Mouse (Mus musculus) left cerebral cortex, adult 18-20 months (tissue): ENCODE data around the gene Nkx2-2. TPM values are rescaled to one million over a fixed set of nuclear protein-coding genes. Genes with fewer than 3 reads are reported as not detected.

ENCODE experiments used
- DNase-seq, 2 experiments: peaks; one replicate each; pipeline ENCODE4 v3.0.0; 2021 to 2022; ENCODE audit warnings: low spot score in 2 of 2, mixed read lengths in 1 of 2
- long read RNA-seq, 2 experiments: library from polyadenylated mRNA; stranded (forward); transcript quantifications; one replicate each; pipeline ENCODE4 v2.0.0; 2021
- total RNA-seq, 2 experiments: library from RNA; stranded (reverse); gene quantifications; 2 replicates each; pipeline ENCODE4 v1.2.3; 2021

Nkx2-2 gene
- 1 to 10 TPM; 4.2 to 4.5 TPM for total RNA-seq
- long read RNA-seq, experiment 1: 0 reads
- long read RNA-seq, experiment 2, partial matches to known transcripts: 0 of 2 reads
- long read RNA-seq, experiment 2, other reads (novel, unspliced or antisense): 1 of 2 reads

DNA sequence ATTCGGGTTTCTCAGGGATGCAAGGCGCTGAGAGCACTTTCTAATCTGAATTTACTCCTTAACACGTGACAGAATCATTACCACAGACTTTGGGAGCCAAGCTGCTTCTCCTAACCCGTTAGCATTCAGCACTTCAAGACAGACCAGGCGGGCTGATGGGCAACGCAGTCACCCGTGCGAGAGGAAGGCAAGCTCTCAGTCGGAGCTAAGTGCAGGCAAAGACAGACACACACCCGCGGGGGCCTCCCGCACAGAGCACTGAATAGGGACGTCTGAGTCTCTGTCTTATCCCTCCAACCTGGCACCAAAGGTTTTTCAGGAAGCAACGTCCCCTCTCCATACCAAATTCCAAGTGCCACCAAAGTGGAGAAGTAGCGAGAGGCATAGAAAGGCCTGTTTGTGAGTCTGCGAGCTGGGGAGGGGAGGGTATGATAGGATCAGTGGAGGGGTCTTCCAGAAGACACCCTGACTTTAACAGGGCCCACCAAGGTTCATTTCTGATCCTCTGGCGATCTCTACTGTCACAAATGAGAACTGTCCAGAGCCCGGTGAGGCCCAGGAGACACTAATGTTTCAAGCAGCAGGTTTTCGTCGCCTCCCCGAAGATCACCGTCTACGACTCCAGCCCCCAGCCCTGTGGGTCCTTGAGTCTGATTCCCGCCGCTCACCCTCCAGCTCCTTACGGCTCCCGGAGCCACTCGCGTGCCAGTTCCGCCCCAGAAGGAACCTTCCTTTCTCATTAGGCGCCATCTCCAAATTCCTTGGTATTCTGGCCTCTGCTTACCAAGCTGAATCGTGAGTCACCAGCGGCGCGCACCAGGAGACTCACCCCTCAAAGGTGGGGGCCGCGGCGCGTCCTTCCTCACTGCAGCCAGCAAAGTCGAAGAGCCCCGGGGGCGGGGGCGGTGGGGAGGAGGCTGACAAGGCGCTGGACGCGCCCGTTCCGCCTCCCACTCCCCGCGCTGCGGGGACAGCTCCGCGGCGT, at the start of gene Nkx2-2:
TSS of gene Nkx2-2 (minus strand) at position 973 of the 985 bp plus-strand sequence.
- no peak for DNase-seq

DNA sequence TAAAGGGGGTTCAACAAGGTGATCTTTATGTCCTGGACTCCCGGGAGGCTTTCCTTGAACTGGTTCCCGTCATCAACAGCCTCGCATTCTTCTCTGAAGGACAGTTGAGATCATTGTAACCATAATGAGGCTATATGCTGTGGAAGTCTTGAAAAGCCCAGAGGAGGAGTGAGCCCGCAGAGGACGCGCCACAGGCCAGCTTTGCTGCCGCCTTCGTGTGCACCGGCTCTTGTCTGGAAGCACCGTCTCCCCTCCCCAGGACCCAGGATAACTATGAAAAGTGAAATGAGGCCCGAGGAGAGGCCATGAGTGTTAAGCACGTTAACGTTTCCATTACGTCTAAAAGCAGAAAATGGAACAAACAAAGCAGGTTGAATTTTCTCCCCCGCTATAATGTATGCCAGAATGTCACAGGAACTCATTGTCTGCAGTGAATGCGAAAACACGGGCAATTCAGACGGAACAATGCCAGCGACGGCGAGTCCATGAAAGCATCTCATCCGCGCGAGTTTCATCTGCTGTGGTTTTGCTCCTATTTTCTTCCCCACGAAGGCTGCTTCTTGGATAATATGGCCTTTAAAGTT, 41.8 kb upstream of the Nkx2-2 start:
- DNase-seq: no peak

DNA sequence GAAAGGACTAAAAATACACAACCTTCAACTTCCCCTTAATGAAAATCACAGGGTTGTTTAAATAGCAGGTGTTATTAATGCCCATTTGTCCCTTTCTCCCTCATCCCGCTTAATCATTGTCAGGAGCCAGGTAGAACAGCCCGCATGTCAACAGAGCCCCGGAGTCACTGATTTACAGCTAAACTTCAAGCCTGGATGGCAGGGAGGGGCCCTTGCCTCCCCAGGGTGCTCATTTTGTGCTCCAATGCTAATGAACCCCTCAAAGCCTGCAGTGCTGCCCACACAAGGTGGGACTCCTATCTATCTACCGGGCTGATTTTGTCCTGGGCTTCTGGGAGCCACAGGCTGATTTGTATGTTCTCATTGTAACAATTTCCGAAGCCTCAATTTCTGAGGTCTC, 37.1 kb upstream of the Nkx2-2 start:
- DNase-seq: no peak

DNA sequence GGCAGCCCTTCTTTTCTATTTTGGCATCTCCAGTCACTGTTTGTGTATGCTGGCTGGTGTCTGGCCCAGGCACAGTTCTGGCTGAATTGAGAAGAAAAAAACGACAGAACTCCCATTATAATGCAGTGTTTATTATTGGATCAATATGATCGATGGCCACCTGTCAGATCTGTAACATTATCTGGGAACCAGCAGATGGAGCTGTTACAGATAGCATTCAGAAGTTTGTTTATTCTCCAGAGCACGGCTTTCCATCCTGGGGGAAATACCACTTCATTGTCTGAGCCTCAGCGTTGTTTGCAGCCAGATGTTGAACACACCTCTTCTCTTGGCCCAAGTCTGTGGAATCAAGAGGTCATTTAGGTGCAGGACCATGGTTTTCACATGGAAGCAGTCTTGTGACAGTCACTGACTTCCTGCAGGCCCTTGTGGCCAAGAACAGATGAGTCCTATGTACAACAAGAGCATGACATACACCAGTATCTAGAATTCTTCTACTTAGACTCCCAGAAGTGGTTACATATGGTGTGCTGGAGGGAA, 11.1 kb upstream of the Nkx2-2 start:
- DNase-seq: no peak

DNA sequence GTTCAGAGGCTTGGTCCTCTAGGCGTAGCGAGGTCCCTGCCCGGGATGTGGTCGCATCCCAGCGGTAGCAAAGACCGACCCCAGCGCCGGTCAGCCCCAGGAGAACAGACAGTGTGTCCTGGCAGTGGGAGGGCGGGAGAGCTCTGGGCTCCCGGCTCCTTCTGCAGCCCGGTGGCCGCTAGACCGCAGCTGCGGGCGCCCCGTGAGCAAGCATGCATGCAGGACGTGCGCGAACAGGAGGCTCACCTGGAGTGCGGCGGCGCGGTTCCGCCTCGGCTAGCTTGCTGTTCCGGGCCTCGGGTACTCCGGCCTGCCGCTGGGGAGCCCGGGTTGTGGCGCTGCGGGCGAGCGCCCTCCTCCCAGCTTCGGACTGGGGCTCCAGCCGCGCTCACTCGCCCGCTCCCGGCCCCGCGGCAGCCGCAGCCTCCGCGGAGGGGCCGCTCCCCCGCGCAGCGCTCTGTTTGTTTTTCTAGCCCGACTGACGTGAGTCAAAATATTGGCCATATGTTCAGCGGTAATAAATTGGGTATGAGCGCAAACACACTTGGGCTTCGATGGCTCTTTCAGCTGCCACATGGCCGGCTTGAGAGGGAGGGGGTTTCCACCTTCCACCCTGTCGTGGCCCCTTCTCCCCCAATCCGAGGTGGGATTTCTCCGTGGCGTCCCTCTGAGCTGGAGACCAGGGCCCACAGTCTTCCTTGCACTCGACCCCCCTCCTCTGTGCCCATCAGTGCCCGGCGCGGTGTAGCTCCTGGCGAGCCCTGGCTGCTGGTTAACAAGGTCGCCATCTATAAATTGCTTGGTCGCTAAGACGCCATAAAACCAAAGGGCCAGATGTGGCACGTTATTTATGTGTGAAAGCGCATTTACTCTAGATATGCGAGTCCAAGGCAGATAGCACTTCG, 920 bp upstream of the Nkx2-2 start:
- no peak for DNase-seq

DNA sequence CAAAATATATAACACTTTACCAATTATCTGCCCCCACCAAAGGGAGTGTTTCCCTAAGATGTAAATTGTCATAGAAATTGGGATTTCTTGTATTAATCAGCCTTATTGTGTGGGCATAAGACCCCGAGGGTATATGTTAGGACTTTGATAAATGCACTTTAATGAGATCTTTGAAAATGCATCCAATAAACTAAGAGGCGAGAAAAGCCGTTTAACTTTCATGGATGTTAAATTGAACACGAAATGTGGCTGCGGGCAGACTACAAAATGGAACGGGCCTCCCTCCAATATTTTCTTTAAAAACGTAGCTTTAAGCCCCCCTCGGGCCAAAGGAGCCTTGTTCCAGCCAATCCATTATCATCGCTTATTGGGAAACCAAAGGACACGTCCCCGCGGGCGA, 1.3 kb downstream of the Nkx2-2 start:
- no peak for DNase-seq

DNA sequence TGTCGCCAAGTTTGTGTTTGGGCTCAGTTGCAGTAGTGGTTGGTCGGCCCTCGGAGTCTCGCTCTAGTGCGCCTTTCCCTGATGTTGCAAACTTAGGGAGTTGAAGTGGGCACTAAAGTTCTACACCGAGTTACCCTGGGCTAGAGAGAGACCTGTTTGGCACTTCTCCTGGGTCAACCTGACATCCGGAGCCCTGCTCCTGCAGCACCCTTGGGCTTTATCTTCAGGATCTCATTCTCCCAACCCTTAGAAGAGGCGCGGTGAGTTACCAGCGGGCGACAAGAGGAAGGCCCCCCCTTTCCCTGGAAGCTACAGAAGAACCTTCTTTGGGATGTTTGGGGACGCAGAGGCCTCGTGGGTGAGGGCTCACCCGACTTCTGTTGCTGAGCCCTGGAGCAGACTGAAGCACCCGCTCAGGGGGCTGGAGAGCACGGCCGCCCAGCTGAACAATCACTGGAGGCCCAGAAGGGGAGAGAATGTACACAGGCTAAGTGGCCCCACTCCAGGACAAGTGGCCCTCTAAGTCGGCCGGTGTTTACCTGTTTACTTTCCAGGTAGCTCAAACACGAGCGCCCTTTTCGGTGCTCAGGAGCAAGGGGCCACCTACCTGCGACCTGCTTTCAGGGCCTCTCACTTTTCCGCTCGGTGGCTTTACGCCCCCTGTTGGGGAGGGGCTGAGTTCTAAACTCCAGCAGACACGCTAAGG, 3.6 kb downstream of the Nkx2-2 start:
- DNase-seq: no peak

DNA sequence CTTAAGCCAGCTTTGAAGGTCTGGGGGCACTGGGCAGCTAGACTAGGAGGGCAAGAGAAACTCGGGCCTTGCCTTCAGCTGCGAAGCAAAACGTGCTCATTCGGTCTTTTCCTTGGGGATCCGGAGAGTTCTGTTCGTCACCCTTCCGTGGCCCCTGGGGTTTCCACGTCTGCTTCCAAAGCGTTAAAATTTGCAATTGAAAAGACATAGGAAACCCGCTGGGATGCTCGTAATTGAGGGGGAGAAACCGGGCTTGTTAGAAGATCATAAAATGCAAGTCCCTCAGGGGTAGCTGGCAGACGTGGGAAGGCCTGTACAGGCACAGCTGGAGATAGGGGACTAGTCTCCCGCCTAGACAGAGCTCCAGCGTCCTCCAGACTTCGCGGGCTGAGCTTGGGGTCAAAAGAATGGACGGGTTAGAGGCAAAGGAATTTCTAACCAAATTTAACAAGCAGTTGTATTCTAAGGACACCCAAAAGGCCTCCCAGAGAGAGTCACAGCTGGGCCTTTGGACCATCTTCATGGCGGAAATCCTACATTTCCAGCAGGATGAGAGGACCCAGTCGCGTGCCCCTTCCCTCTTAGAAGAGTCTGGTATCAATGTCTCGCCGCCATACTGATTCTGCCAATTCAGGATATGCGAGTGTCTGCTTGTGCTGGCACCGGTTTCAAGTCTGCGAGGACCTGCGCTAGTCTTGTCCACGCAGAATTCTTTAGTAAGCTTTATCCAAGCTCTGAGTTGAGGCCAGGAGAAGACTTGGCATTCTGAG, 4.3 kb downstream of the Nkx2-2 start:
- no peak for DNase-seq

DNA sequence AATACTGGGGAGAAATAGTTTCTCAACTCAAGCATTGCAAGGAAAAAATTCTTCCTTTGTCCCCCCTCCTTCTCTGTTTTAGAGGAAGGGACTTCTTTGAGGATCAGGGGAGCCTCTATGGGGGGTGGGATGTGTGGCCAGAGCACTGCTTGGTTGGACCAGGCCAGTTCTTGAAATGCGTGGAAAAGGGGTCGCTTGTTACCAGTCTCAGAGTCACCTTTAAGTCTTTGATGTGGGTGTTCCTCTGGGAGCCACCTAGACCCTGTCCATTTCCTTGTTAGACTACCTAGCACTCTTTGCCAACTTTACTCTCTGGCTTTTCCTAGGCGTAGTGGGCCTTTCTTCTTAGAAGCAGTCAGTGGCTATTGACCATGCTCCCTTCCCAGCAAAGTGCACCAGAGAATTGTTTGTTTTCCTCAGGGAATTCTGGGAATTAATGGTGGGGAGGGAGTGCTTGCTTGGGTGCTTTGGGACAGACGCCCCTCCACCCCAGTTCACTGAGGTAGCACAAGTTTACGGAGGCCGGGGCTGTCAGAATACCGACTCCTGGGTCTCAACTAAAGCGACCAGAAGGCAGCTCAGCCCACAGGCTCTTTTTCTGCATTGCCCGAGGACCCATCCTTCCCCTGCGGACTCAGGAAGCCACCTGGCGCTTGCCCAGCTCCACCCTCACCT, 5.0 kb downstream of the Nkx2-2 start:
- no peak for DNase-seq

DNA sequence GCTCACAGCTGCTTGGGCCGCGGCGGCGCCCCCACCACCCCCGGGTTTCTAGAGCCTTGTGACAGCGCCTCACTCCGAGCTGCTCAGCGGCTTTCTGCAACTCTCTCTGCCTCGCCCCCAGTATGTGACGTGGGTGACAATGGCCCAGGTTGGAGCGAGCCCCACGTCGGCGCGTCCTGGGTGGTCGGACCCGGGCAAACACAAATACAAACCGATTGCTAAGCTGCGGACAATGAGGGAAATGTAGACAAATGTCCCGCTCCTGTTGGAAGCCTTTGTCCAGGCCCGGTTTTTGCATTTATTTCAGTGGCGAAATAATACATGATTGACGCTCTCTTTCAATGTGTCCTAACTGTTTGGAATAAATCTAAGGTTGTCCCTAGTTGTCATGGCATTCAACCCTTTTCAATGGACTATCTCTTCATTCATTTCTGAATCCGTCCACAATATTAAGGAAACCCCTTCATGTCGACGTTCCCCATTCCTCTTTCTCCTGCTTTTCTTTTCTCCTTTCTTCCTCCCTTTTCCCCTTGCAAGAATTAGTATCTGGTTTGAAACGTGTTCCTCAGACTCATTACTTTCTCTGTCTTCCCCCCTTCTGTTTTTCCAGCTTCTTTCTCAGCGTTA, 5.9 kb downstream of the Nkx2-2 start:
- DNase-seq: no peak

DNA sequence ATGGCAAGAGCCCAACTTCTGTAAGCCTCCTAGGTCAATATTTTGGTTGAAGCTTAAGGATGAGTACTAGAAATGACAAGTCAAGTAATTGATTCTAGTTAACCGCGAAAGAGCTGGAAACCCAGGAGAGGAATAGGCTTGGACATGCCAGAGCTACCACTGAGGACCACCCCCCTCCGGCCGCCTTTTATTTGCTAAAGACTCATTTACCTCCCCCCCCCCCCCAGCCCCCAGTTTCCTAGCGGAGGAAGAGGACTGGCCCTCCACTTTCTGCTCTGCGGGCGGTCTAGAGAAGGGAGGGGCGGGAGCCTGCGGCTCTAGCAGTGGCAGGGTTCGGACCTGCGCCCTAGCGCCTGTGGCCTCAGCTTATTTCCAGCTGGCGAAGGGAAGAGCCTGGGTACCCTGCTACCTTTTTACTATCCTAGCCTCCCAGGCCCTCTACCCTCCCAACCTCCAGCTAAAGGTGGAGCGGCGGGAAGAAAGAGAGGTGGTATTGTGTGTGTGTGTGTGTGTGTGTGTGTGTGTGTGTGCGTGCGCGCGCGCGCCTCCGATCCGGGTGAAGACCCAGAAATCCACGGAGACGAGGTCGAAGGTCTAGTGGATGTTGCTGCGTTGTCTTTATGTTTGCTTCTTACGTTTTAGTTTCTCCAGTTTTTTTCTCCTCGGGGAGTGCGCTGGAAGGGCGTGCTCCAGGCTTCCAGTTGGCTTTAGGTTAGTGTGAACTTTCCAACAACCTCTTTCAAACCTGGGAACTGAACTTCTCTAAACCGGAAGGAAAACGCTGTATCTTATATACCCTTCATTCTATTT, 6.8 kb downstream of the Nkx2-2 start:
- DNase-seq: no peak

DNA sequence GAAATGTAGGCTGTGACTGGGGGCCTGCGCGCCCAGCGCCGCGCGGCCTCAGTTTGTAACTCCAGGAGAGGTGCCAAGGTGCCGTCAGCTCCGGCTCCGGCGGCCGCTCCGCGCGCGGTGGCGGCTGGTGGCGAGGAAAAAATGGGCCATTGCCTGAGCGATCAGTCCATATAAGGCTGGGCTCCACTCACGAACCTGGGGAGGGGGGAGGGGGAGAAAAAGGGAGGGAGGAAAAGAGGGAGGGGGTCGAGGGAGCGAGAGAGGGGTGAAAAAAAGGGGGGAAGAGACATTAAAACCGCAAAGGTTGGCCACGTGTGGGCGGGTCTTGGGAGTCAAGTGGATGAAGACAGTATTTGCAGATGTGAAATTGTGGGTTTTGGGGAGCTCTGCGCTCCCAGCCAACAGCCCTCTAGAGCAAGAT, 7.8 kb downstream of the Nkx2-2 start:
- no peak for DNase-seq

DNA sequence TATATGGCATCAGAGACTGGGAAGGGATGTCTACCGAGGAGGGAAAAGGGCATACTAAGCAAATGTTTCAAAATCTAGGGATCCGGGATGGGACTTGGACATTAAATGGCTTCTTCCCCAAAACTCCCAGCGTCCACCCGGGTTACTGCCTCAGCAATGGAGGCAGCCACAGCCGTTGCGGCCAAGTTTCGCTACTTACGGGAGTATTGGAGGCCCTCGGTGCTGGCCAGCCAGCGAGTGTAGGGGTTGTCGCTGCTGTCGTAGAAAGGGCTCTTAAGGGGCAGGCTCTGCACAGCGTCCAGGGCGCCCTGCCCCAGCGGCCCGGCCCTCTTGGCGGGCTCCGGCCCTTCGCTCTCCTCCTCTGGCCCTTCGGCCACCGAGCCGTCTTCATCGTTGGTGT, 8.5 kb downstream of the Nkx2-2 start:
- DNase-seq: no peak

DNA sequence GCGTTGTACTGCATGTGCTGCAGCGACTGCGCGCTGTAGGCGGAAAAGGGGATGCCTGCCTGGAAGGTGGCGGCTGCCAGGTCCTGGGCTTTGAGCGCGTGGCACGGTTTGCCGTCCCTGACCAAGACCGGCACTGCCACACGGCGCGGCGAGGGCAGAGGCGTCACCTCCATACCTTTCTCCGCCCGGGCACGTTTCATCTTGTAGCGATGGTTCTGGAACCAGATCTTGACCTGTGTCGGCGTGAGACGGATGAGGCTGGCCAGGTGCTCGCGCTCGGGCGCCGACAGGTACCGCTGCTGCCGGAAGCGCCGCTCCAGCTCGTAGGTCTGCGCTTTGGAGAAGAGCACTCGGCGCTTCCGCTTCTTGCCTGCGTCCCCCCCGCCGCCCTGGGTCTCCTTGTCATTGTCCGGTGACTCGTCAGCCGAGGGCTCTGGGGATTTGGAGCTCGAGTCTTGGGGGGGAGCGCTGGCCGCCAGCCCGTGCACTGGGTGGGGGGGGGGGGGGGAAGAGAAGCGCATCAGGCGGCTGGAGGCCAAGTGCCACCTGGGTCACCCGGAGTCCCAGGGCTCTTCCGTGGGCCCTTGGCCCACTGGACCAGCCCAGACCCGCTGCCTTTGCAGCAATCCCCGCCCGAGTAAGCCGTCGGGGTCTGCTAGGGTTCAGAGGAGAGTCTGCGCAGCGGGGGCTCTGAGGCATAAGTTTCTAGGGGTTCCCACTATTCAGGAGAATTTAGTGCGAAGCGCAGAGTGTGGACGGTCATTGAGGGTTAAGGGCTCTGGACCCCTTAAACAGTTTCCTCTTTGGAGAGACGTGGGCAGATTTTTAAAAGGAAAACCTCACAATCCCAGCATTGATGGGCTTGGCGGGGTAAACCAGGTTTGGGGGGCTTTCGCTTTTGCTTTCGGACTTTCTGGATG, 9.7 kb downstream of the Nkx2-2 start:
- no peak for DNase-seq

DNA sequence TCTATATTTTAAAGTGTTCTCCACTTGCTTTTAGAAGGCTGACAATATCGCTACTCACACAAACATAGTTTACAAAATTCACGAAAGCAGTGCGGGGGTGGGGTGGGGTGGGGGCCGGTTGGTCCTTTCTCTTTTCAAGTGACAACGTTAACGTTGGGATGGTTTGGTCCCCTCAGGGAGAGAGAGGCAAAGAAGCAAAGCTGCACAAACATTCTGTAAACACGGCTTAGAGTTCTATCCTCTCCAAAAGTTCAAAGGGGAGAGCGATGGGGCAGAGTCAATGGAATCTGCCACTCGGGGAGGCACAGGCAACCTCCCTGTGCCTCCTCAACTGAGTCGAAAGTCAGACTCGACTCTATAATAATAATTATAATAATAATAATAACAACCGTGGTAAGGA, 10.5 kb downstream of the Nkx2-2 start:
- no peak for DNase-seq

DNA sequence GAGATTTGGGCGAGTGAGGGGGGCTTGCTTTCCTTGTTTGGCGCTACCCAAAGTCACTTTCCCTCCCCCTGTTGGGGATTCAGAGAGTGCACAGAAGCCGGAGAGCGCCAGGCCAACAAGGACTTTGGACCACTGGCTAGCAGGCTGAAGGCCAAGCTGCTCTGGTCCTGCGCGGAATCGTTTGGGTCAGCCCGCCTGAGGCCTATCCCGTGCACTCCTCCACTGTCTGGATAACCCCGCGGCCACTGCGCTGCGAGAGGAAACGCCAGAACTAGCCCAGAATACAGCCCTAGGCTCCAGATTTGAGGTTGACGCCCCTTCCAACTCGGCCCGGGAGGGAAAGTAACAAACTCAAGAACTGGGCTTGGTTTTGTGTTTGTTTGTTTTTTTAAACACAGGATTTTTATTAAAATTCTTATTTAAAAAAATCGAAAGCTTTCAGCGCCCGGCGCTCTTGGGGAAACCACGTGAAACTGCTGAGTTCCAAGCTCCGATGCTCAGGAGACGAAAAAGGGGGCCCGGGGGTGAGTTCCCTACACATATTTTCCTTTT, 11.3 kb downstream of the Nkx2-2 start:
- no peak for DNase-seq
